Mouse (Mus musculus): Measurements from ENCODE around the gene Smcr8.

DNA sequence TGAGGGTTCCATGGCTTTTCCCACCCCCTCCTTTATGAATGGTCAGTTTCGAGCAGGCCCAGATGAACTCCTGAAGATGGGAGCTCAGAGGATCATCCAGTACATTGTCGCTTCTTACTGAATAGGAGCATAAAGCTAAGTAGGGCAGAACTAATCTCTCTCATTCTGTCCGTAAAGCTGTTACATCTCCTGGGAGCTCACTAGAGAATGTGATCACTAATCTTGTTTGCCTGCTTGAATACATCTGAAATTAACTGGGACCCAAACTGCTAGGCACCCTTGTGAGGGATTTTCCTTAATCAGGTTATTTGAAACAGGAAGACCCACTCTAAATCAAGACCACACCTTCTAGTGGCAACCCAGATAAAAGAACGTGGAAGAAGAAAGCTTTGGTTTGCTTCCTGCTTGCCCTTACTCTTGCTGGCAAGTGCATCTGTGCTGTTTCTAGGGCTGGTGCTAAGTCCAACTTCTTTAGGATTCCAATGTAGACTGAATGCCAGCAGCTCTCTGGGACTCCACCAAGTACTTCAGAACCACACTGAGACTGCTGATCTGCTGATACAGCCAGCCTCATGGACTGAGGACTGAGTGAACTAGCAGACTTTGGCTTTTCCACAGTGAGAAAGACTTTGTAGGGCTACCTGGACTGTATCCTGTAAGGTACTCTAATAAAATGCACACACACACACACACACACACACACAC is 50.1 kb downstream of the Smcr8 start:
- TF ChIP-seq CTCF (IDR thresholded peaks at IDR 0.05; ENCODE audit: low read depth, low read length): no peak
- no peak for TF ChIP-seq POLR2A (IDR thresholded peaks at IDR 0.05; ENCODE audit: borderline replicate concordance, low read depth, low read length)
